Mouse (Mus musculus) embryonic stem cell, embryonic (primary cell): ENCODE data around the gene Baz2b.

Experiments
- CTCF ChIA-PET, 4 experiments: fragments of 300-600 bp in 2 of 4; fragments of 350-600 bp in 2 of 4; sonication (Branson Sonifier 250); formaldehyde crosslinking; loops; one replicate each; lab custom pipeline; 2022; ENCODE audit warnings: inconsistent platforms in 2 of 4; lab: Charles Lee
- POLR2A ChIA-PET, 4 experiments: fragments of 300-600 bp in 2 of 4; fragments of 350-600 bp in 2 of 4; sonication (Branson Sonifier 250); formaldehyde crosslinking; loops; one replicate each; lab custom pipeline; 2022; ENCODE audit warnings: antibody characterized with exemption in 4 of 4, inconsistent platforms in 1 of 4; lab: Charles Lee

The Baz2b gene

DNA sequence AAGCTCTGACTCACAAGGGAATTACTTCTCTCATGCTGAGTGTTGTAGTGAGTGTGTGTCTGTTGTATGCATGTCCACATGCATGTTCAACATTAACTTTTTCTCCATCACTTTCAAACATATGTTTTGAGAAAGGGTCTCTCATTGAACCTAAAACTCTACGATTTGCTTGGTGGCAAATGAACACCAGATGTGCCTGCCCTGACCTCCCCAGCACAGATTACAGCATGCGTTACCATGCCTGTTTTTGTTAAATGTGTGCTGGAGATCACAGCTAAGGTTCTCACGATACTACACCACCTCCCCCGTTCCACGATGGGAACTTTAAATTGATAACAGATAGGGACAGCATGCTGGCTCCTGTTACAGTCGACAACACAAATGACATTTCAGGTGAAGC is 222.1 kb downstream of the Baz2b start:
- POLR2A ChIA-PET = interaction anchor here in 1 of 4 experiments (1.1 kb wide), 1 partner anchor 9 kb away, joined by 4 read pairs; no protein-coding TSS in a partner anchor

DNA sequence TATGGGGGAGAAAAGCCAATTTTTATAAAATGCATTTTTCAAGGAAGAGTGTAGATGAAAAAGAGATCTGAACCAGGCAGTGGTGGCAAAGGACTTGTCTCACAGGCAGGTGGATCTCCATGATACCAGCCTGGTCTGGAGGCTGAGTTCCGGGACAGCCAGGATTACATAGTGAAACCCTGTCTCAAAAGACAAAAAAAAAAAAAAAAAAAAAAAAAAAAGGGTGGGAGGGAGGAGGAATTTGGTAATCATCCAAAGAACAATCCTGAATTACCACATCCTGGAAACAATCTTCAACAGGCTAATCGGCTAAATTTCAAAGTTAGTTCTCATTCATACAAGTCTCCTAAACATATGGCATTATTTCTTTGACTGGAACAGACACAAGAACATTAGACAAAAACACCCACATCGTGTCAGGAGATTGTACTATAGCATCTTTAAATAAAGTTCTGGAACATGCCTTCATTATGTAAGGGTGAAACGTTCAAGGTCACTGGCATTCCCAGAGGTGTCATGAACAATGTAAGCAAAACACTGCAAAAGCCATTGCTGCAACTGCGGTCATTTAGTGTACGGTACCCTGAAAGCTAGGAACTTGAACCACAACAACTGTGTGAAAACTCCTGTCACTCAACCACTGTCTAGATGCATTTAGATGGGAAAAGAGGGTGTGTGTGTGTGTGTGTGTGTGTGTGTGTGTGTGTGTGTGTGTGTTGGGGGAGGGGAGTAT is 230.0 kb downstream of the Baz2b start:
- ChIA-PET CTCF (interaction anchor here in 1 of 4 experiments (0.6 kb wide), 1 partner anchor 218 kb away, joined by 3 read pairs; no protein-coding TSS in a partner anchor), POLR2A (interaction anchor here in 2 of 4 experiments (0.5 to 1.2 kb wide), 3 partner anchors 8 to 277 kb away, joined by 3 to 4 read pairs (median 4); no protein-coding TSS in a partner anchor)

More for the DNA sequence above, 222.1 kb downstream of the Baz2b start:
- CTCF ChIA-PET = interaction anchor here in 2 of 4 experiments (0.6 to 0.7 kb wide), 2 partner anchors 61 to 742 kb away, joined by 4 read pairs; no protein-coding TSS in a partner anchor

DNA sequence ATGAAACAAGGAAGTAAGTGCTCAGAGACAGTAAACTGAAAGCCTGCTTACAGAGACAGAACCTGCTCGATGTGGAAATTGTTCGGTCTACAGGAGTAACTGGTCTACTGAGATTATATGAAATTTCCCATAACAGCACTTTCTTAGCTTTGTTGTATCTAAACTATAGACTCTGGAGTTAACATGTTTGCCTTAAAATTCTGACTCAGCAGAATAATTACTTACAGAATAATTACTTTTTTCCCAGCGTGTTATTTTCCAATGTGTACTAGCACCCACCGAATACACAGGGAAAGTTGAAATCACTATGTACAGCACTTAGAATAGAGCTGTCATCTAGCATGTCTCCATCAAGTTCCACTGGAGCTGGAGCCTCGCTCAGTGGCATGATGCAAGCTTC is 233.0 kb downstream of the Baz2b start:
- ChIA-PET CTCF (interaction anchor here in 1 of 4 experiments (0.6 kb wide), 1 partner anchor 140 kb away, joined by 3 read pairs; no protein-coding TSS in a partner anchor), POLR2A (interaction anchor here in 1 of 4 experiments (1.1 to 2.7 kb wide), 4 partner anchors 9 to 74 kb away, joined by 3 to 9 read pairs (median 4); no protein-coding TSS in a partner anchor)

DNA sequence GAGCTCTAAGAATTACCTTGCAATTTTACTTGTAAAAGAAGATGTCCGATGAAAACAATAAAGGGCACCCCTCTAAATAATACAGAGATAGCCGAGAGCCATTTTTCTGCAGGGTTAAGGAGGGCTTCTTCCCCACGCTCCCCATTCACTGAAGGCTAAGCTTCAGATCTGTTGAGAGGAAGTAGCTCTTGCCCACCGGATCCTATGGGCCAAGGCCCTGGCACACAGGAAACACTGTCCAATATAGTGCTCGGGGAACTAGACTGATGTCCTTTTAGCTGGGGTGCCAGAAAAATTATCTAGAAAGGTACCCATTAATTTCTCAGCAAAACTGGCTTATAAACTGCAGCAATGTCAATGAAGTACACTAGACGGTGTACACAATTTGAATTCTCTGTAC is 233.9 kb downstream of the Baz2b start:
- CTCF ChIA-PET = interaction anchor here in 1 of 4 experiments (0.5 to 1.4 kb wide), 3 partner anchors 94 to 454 kb away, joined by 3 read pairs; partner anchors contain the start of gene Wdsub1
- POLR2A ChIA-PET = interaction anchor here in 1 of 4 experiments (0.6 to 2.7 kb wide), 6 partner anchors 10 to 277 kb away, joined by 3 to 11 read pairs (median 4); no protein-coding TSS in a partner anchor

DNA sequence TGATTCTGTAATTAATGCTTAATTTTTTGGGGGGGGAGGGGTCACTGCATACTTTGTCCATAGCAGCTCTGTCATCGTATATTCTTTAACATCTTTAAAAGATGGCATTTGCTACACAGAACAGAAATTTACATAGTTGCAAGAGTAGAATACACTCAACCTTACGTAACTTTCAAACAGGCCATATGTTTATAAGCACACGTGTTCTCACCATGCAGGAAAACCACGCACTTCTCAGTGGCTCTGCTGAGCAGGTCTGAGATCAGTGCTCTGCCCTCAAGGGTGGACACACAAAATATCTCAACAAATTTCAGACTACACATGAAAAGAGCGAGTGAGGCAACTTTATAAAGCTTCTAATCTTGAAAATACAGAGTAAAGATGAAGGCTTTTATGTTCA is 235.7 kb downstream of the Baz2b start:
- ChIA-PET POLR2A (interaction anchor here in 1 of 4 experiments (0.7 to 2.3 kb wide), 3 partner anchors 8 to 355 kb away, joined by 4 to 11 read pairs (median 6); no protein-coding TSS in a partner anchor), CTCF (no interaction called here)

DNA sequence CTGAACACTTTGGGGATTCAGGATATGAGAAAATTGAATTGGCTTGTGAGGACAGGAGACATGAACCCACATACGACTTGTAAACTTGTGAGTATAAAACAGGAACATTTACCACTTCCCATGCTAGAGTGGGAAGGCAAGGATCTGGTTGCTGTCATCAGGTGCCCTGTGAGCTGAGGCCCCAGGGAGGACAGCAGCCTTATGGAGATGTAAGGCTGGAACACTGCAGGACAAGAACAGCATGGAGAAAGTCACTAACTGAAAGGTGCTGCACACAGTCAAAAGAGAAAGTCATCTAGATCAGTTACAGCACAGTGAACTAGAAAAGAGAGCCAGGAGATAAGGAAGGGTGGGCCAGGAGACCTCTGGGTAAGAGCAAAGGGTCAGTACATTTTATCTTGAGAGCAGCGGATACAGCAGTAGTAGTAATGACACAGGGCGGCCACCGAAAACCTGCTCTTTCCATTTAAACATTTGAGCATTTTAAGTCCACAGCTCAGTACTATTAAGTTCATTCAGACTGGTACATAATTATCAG is 236.5 kb downstream of the Baz2b start:
- POLR2A ChIA-PET = interaction anchor here in 1 of 4 experiments (0.7 to 1.4 kb wide), 2 partner anchors 15 to 354 kb away, joined by 3 to 4 read pairs; no protein-coding TSS in a partner anchor
- CTCF ChIA-PET = no interaction called here

DNA sequence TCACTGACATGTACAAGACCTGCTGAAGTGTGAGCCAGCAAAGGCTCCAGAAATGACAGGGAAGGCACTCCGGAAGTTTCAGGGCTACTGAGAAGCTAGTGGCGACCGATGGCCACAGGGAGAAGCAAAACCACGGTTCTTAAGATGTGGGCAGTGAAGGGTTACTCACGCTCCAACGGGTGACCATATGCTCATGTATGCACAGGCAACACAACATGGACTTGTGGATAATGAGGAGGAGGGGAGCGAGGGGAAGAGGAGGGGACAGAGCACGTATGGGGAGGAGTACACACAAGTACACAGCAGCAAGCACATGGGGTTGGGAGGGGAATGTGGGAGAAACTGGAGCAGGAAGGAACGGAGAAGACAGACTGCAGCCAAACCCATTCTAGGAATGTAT is 239.1 kb downstream of the Baz2b start:
- POLR2A ChIA-PET = interaction anchor here in 1 of 4 experiments (0.6 kb wide), 1 partner anchor 52 kb away, joined by 3 read pairs; no protein-coding TSS in a partner anchor
- CTCF ChIA-PET = interaction anchor here in 1 of 4 experiments (0.6 kb wide), 1 partner anchor 49 kb away, joined by 3 read pairs; no protein-coding TSS in a partner anchor

DNA sequence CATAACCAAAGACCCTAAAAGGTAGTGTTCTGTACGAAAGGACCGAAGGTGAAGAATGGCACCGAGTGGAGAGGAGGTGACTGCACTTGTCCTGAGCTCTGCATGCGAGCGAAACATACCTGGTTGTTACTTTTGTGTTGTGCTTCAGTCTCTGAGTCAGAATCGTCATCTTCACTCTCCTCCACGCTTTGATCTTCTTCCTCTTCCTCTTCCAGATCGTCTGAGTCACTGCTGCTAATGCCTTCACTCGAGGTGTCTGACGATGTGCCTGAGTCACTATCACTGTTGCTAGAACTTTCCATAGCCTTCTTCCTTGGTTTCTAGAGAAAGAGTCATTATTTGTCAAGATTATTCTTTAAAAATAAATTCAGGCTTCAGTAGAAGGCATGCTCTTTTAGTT is 240.5 kb downstream of the Baz2b start:
- POLR2A ChIA-PET = interaction anchor here in 1 of 4 experiments (0.6 kb wide), 1 partner anchor 17 kb away, joined by 3 read pairs; no protein-coding TSS in a partner anchor
- CTCF ChIA-PET = no interaction called here

DNA sequence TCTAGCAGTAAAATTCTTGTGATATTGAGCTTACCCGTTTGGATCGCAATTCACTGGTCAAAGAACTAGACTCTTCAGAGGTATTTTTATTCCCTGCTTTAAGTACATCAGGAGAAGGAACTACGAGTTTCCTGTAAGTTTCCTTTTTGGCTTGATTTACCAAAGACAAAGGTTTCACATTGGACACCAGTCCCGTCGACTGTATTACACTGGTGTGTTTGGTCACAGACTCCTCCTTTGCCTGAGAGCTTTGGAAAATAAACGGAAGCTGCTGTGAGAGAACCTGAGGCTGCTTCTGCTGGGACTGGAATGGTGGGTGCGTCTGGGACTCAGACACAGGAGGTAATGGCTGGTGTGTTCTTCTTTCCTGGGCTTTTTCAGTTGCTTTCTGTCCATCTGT is 241.0 kb downstream of the Baz2b start:
- CTCF ChIA-PET = no interaction called here
- POLR2A ChIA-PET = interaction anchor here in 2 of 4 experiments (0.6 to 1.3 kb wide), 2 partner anchors 15 to 17 kb away, joined by 3 to 5 read pairs; no protein-coding TSS in a partner anchor

DNA sequence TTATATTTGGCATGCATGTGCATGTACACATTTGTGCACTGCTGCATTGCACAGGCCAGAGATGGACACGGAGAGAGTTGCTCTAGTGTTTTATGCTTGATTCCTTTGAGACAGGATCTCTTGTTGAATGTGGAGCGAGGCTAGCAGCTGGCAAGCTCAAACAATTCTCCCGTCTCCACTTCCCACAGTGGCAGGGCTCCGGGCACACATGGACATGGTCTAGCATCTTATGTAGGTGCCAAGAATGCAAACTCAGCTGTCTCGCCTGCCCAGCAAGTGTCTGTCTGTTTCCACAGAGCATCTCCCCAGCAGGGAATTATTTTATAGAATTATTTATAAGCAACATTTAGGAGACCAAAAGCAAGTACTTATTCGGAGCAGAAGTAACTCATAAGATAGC is 243.2 kb downstream of the Baz2b start:
- POLR2A ChIA-PET = interaction anchor here in 1 of 4 experiments (0.5 to 3.1 kb wide), 7 partner anchors 9 to 266 kb away, joined by 3 to 11 read pairs (median 3); no protein-coding TSS in a partner anchor
- CTCF ChIA-PET = interaction anchor here in 1 of 4 experiments (1.5 kb wide), 1 partner anchor 9 kb away, joined by 4 read pairs; no protein-coding TSS in a partner anchor

DNA sequence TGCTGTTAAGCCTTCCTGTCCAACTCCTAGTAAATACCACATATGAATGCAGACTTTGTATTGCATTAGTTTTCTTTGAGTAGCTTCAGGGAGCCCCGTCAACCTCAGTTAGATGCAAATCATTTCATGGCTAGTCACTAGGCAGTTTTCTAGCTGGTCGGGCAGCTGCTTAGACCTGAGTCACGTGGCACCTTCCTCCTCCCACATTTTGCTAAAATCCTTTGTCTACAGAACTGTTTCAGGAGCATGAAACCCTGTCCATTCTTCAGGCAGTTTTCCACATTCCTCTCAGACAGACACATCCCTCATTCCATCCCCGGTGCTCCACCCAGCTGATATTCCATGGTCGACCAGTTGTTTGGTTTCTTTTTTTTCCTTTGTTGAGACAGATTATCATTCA is 246.6 kb downstream of the Baz2b start:
- POLR2A ChIA-PET = interaction anchor here in 2 of 4 experiments (1.0 to 1.8 kb wide), 10 partner anchors 9 to 411 kb away, joined by 3 to 10 read pairs (median 4); partner anchors contain the start of gene Baz2b (in 1 of the 2)
- CTCF ChIA-PET = interaction anchor here in 2 of 4 experiments (0.5 to 1.0 kb wide), 5 partner anchors 73 to 1393 kb away, joined by 3 to 4 read pairs (median 3); no protein-coding TSS in a partner anchor

DNA sequence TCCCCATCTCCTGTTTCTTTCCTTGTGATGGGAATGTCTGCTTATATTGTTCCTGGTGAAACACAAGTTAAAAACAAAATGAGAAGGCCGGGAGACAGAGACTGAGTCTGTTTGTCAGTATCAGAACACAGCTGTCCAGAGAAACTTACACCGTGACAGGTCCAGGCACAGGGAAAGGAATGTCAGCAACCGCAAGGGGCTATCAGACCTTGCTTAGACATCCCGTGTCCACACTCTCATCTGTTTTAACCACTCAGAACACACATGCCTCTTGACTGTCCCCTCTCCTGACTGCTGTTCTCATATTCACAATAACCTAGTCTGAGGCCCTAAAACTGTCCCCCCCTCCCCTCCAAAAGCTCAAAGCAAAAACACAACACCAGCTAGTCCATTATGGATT is 247.1 kb downstream of the Baz2b start:
- ChIA-PET POLR2A (interaction anchor here in 3 of 4 experiments (0.7 to 1.8 kb wide), 12 partner anchors 9 to 412 kb away, joined by 3 to 10 read pairs (median 4); partner anchors contain the start of gene Baz2b (in 1 of the 3)), CTCF (interaction anchor here in 2 of 4 experiments (0.6 to 1.0 kb wide), 3 partner anchors 73 to 1297 kb away, joined by 3 to 4 read pairs (median 3); no protein-coding TSS in a partner anchor)

DNA sequence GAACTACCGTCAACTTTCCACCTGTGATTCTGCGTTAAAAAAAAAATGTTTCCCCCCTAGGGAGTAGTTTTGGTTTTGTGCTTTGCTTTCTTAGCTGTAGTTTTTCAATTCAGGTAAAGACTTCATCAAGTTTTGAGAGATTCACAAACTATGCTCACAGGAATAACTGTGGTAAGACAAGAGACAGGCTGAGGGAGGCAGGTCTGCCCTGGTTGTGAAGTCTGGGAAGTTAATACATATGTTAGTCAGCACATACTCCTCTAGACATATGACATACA is 249.2 kb downstream of the Baz2b start:
- POLR2A ChIA-PET = interaction anchor here in 2 of 4 experiments (0.5 to 0.6 kb wide), 2 partner anchors 375 to 416 kb away, joined by 3 read pairs; no protein-coding TSS in a partner anchor
- CTCF ChIA-PET = interaction anchor here in 1 of 4 experiments (0.7 kb wide), 1 partner anchor 214 kb away, joined by 5 read pairs; no protein-coding TSS in a partner anchor

DNA sequence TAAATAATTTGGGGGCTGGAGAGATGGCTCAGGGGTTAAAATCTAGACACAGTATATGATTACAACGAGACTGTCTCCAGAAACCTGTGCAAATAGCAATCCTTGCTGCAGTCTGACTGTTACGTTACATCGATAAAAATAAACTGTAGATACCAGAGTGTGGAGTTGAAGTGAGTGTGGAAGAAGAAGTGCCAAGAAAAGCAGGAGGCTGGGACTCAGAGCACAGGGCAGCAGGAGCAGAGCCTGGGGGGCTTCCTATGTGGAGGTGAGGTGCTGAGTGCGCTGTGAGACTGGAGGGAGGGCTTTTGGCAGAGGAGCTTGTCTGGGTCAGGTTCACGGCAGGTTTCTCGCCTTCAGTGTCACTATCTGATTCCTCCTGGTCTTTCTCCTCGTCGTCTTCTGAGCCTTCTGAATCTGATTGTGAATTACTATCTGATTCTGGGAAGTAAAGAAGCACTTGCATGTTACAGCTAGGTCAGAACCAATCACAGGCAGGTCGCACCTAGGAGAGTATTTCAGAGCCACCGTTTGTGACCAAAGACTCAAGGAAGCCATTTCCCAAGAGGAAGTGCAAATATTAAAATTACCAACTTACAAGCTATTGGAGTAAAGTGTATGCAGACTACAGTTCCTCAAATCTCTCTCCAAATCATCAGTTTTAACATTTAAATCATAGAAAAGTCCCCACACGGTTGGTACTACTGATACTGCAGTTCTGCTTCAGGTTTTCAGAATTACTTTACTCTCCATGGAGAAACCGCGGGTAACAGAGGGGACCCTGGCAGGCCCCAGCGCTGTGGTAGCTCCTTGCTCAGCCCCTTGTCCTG is 249.8 kb downstream of the Baz2b start:
- ChIA-PET CTCF (interaction anchor here in 1 of 4 experiments (0.7 kb wide), 1 partner anchor 214 kb away, joined by 5 read pairs; no protein-coding TSS in a partner anchor), POLR2A (interaction anchor here in 2 of 4 experiments (0.5 to 0.6 kb wide), 2 partner anchors 375 to 417 kb away, joined by 3 read pairs; no protein-coding TSS in a partner anchor)

DNA sequence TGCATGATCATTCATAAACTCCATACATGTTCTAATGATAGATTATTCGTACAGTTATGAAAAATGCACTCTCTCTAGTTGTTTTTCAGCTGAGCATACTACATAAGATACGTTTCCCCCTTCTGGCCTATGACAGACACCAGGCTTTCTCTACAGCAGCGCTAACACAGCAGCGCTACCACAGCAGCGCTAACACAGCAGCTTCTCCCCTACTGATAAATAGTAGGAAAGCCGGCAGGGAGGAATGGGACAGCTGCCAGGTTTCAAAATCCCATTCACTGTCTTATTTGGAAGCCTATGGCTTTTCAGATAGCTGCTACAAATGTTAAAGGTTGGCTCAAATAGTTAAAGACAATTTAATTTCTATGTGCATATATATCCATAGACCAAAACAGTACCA is 251.1 kb downstream of the Baz2b start:
- ChIA-PET POLR2A (interaction anchor here in 1 of 4 experiments (0.6 to 1.2 kb wide), 4 partner anchors 8 to 222 kb away, joined by 3 to 5 read pairs (median 4); no protein-coding TSS in a partner anchor), CTCF (no interaction called here)

DNA sequence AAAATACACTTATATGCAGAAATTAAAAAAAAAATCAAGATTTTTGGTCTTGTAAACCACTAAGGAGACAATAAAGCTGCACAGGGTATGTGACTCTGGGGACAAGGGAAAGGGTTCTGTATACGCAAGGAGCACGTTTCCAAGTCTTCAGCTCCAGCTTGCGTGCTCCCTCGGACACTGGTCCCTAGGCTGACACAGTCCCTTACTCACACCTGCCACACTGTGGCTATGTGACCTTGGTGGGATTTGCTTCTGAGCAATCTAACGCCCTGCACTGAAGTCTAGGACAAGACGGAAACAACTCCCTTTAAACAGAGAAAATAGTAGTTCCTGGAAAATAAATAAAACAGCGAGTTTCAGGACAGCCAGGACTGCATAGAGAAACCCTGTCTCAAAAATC is 253.7 kb downstream of the Baz2b start:
- POLR2A ChIA-PET = interaction anchor here in 2 of 4 experiments (0.7 to 1.0 kb wide), 2 partner anchors 295 to 692 kb away, joined by 3 to 4 read pairs; no protein-coding TSS in a partner anchor
- CTCF ChIA-PET = no interaction called here

DNA sequence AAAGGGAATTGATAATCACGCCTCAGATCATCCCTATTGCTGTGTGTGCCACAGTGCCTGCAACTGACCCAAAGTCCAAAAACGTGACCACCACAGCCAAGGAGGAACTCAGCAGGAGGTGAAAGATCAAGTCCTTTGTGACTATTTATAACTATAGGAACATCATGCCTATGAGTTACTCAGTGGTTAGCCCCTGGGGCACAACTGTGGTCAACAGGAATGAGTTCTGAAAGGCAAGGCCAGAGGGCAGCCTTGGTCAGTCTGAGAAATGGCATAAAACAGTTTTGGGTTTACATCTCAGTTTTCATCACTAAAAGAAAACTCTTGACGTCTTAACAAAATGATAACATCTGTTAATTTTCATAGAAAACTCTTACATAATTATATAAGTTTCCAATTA is 254.8 kb downstream of the Baz2b start:
- POLR2A ChIA-PET = interaction anchor here in 1 of 4 experiments (1.0 to 1.6 kb wide), 2 partner anchors 152 to 296 kb away, joined by 3 read pairs; no protein-coding TSS in a partner anchor
- CTCF ChIA-PET = no interaction called here
